Mouse (Mus musculus): ENCODE measurements around the gene Slc7a14. TPM values are rescaled to one million over a fixed set of nuclear protein-coding genes. Genes with fewer than 3 reads are reported as not detected.

Slc7a14 gene
- polyA plus RNA-seq, 1 experiment from 2014 or later = 0.43 TPM

DNA sequence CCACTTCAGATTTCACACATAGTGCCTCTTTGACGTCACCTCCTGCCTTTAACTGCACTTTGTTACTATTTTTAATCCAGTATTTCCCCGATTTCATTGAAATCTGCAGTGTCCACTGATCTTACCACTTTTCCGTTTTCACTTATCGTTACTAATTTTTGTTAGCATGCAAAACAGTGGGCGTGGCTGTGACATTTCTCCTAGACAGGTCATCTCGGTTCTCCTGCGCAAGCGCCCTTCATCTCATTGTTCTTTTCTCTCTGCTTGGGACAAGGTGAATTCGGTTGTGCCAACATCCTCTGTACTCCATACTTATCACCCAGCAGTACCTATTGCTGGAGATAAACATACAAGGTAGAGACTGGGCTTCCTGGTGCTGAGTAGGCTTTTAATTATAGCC is 56.3 kb downstream of the Slc7a14 start:
- no peak for DNase-seq (ENCODE audit: low spot score)
- no peaks in the 10 kb centered on the region for H3K9me3 ChIP-seq
- WGBS = 78% methylated on average over 9 of the region's 9 CpGs
- no peak overlapping the region for H3K4me3 ChIP-seq
- peaks cover 4% of the 10 kb centered on the region; the same call in 1 of the 2 replicates for H3K27me3 ChIP-seq (ENCODE audit: insufficient read depth, poor library complexity, severe bottlenecking)
- no peak overlapping the region for H3K27ac ChIP-seq
- H3K36me3 ChIP-seq = no peaks in the 10 kb centered on the region
- H3K4me1 ChIP-seq = no peaks in the 10 kb centered on the region

DNA sequence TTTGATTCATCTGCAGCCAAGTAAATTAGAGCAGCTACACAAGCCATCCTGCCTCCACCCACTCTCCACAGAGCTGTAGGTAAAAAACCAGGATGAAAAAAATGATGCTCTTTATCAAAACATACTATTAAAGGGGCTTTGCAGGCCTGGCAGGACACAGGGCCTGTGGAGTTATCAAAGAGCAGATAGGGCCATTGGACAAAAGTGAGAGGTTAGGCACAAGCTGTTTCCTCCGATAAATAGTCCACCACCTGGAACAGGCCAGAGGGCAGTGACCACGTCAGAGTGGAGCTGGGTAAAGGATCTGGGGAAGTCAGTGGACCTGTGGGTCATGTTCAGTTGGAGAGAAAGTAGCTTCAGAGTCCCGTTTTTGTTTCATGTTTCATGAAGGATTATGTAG is 57.6 kb downstream of the Slc7a14 start:
- WGBS = 57% methylated on average over 3 of the region's 3 CpGs
- Histone ChIP-seq H3K36me3 (no peaks in the 10 kb centered on the region), H3K27me3 (ENCODE audit: insufficient read depth, poor library complexity, severe bottlenecking) (peaks cover 15% of the 10 kb centered on the region), H3K4me1 (no peaks in the 10 kb centered on the region), H3K27ac (no peak overlapping the region), H3K9me3 (no peaks in the 10 kb centered on the region), H3K4me3 (no peak overlapping the region)
- no peak for DNase-seq (ENCODE audit: low spot score)

DNA sequence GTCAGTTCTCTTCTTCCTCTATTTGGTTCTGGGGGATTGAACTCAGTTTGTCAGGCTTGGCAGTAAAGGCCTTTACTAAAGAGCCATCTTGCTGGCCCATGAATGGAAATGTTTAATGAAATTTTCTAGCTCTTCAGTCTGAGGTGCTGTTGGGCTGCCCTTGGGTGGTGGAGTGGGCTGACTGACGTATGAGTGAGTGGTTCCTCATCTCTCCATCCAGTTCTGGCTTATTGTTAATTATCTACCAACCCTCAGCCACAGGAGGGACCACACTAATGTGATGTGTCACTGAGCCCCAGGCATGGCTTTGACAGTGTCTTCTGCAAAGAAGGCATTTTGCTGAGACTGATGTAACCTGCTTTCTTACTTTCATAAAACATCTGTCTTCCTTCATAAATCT is 66.7 kb downstream of the Slc7a14 start:
- no peak for DNase-seq (ENCODE audit: low spot score)
- Histone ChIP-seq H3K9me3 (no peaks in the 10 kb centered on the region), H3K4me3 (no peak overlapping the region), H3K4me1 (peaks cover 9% of the 10 kb centered on the region; the same call in 1 of the 2 replicates), H3K27ac (no peak overlapping the region), H3K36me3 (no peaks in the 10 kb centered on the region), H3K27me3 (ENCODE audit: insufficient read depth, poor library complexity, severe bottlenecking) (peaks cover 26% of the 10 kb centered on the region; the same call in 1 of the 2 replicates)
- 77% methylated on average over 1 of the region's 1 CpGs for WGBS

DNA sequence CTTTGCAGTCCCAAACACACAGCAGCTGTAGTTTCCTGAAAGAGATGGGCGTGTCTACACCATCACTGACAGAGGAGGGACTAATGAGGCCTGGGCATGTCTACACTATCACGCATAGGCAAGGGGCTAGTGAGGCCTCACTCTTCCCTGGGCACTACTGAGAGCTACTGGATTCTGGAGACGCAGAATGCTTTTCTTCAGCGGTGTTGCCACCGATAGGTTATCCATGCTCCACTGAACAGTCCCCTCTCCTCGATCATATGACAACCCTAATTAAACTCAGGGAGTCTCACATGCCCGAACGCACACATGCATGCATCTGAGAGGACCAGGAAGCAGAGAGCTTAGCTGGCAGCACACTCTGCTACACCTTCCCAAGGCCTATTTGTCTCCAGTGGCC is 69.3 kb downstream of the Slc7a14 start:
- Histone ChIP-seq H3K4me1 (peaks cover 9% of the 10 kb centered on the region; the same call in 1 of the 2 replicates), H3K9me3 (no peaks in the 10 kb centered on the region), H3K27me3 (ENCODE audit: insufficient read depth, poor library complexity, severe bottlenecking) (peaks cover 32% of the 10 kb centered on the region; the same call in 1 of the 2 replicates), H3K4me3 (no peak overlapping the region), H3K27ac (no peak overlapping the region), H3K36me3 (no peaks in the 10 kb centered on the region)
- WGBS = 86% methylated on average over 8 of the region's 8 CpGs
- DNase-seq (ENCODE audit: low spot score) = no peak

DNA sequence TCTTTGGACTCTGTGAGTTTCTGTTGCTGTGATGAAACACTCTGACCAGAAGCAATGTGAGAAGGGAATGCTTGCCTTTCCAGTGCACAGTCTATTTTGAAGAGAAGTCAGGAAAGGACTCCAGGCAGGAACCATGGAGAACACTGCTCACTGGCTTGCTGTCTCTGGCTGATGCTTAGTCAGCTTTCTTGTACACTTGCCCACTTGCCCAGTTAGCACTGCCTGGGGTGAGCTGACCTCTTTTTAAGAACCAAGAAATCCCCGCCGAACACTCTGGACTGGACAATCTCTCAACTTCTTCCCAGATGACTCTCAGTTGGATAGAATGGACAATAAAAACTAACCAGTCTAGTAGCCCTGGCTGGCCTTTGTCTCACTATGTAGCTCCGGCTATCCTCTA is 70.5 kb downstream of the Slc7a14 start:
- no peaks in the 10 kb centered on the region for H3K9me3 ChIP-seq
- no peak overlapping the region for H3K27ac ChIP-seq
- peaks cover 32% of the 10 kb centered on the region; the same call in 1 of the 2 replicates for H3K27me3 ChIP-seq (ENCODE audit: insufficient read depth, poor library complexity, severe bottlenecking)
- WGBS = 88% methylated on average over 3 of the region's 3 CpGs
- H3K4me1 ChIP-seq = no peaks in the 10 kb centered on the region
- DNase-seq (ENCODE audit: low spot score) = no peak
- no peak overlapping the region for H3K4me3 ChIP-seq
- H3K36me3 ChIP-seq = no peaks in the 10 kb centered on the region

DNA sequence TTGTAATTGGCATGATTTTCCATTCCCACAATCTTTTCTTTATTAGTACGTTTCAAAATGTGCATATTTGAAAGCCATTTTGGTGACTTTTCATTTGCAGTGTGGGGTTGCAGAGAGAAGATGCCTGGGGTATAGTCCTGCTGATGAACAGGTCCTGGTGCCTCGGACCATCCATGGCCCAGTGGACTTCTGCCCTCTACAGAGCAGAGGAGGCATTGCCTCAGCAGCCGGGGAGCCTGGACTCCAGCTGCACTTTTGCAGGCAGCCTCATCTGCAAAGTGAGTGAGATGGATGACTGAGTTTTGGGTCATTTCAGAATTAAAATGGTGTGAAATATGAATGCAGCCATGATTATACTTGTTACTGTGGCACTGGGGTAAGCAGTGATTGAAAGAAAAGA is 72.2 kb downstream of the Slc7a14 start:
- Histone ChIP-seq H3K4me3 (no peak overlapping the region), H3K27me3 (ENCODE audit: insufficient read depth, poor library complexity, severe bottlenecking) (peaks cover 32% of the 10 kb centered on the region; the same call in 1 of the 2 replicates), H3K36me3 (no peaks in the 10 kb centered on the region), H3K27ac (no peak overlapping the region), H3K9me3 (no peaks in the 10 kb centered on the region), H3K4me1 (no peaks in the 10 kb centered on the region)
- no peak for DNase-seq (ENCODE audit: low spot score)
- WGBS = 43% methylated on average over 3 of the region's 3 CpGs

DNA sequence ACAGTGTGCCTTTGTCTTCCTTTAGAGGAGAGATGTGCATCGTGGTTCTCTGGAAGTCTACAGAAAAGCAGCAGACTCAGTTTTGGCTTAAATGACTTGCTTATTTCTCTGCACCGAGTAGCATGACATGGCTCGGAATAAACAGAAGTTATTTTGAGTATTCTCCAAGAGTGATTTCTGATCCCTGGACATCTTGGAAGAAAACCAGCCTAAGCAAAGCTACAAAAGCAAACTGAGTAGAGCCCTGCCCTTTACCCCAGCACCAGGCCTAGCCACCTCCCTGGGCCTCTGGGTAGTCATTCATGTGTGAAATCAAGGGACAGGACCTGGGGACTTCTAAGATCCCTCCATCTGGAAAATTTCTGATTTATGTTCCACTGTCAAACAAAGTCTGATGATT is 74.0 kb downstream of the Slc7a14 start:
- H3K27me3 ChIP-seq (ENCODE audit: insufficient read depth, poor library complexity, severe bottlenecking) = peaks cover 35% of the 10 kb centered on the region; the same call in 1 of the 2 replicates
- no peak overlapping the region for H3K27ac ChIP-seq
- DNase-seq (ENCODE audit: low spot score) = no peak
- H3K36me3 ChIP-seq = no peaks in the 10 kb centered on the region
- H3K4me3 ChIP-seq = no peak overlapping the region
- H3K9me3 ChIP-seq = no peaks in the 10 kb centered on the region
- no peaks in the 10 kb centered on the region for H3K4me1 ChIP-seq
- WGBS = 79% methylated on average over 3 of the region's 3 CpGs

DNA sequence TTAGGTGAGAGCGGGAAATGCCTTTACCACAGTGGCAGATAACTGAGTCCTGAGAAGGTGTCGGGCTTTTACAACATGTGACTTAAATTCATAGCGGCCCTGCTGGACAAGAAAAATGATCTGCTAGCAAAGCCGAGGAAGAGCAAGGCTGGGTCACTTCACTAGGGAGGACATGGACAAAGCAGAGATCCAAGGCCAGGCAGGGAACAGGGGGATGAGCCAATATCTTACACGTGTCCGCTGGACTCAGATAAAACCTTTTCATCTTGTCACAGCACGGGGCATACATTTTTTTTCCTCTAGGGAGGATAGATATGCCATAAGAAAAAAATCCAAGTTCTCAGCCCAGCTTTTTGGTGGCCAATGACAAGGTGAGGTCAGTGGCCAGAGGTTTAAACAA is 75.8 kb downstream of the Slc7a14 start:
- Histone ChIP-seq H3K27me3 (ENCODE audit: insufficient read depth, poor library complexity, severe bottlenecking) (peaks cover 42% of the 10 kb centered on the region), H3K27ac (no peak overlapping the region), H3K36me3 (no peaks in the 10 kb centered on the region), H3K9me3 (no peaks in the 10 kb centered on the region), H3K4me3 (no peak overlapping the region), H3K4me1 (no peaks in the 10 kb centered on the region)
- DNase-seq (ENCODE audit: low spot score) = no peak
- WGBS = 68% methylated on average over 7 of the region's 7 CpGs

DNA sequence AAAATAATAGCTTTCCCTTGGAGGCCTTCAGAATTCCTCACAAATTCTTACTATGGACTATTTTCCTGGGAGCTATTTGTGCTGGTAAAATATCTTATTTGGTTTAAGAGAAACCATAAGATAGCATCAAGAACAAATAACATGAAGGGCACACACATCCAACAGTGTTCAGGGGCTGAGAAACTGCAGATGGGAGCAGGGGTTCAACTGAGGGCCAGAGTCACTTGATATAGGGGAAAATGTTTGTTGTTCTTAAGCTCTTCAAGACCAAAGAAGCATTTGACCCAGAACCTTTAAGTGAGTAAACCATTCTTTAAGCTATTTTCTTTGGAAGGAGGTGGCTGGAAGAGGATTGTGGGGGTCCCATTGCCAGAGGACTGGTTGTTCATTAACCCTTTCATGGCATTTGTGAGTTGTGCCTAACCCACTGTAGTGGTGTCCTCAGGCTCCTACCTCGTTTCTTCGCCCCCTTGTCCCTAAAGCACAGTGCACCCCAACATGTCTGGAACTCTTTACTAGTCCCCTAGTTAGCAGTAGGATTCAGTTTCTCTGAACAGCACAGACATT is 76.3 kb downstream of the Slc7a14 start:
- no peaks in the 10 kb centered on the region for H3K4me1 ChIP-seq
- no peaks in the 10 kb centered on the region for H3K36me3 ChIP-seq
- peaks cover 39% of the 10 kb centered on the region for H3K27me3 ChIP-seq (ENCODE audit: insufficient read depth, poor library complexity, severe bottlenecking)
- no peak for DNase-seq (ENCODE audit: low spot score)
- H3K27ac ChIP-seq = no peak overlapping the region
- H3K4me3 ChIP-seq = no peak overlapping the region
- no peaks in the 10 kb centered on the region for H3K9me3 ChIP-seq
- 70% methylated on average over 2 of the region's 2 CpGs for WGBS

DNA sequence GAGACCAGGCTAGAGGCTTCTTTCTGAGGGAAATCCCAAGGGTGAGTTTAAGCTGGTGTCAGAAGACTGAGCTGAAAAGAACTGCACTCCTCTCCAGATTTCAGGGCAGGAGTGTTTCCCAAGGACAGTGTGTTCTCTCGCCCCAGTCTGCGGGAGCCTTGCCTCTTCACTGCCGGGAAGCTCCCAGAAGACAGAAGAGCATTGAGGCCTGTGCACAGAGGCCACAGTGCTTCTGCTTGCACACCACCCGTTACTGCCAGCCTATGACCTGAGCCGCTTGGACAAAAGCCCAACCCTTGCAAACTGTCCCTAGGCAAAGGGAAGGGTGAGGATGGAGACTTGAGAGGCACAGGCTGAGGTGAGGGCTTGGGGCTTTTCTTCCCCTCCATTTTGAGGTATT is 80.9 kb downstream of the Slc7a14 start:
- H3K4me3 ChIP-seq = no peak overlapping the region
- DNase-seq (ENCODE audit: low spot score) = no peak
- H3K4me1 ChIP-seq = no peaks in the 10 kb centered on the region
- H3K27me3 ChIP-seq (ENCODE audit: insufficient read depth, poor library complexity, severe bottlenecking) = peaks cover 40% of the 10 kb centered on the region
- H3K9me3 ChIP-seq = no peaks in the 10 kb centered on the region
- WGBS = 69% methylated on average over 5 of the region's 5 CpGs
- H3K27ac ChIP-seq = no peak overlapping the region
- no peaks in the 10 kb centered on the region for H3K36me3 ChIP-seq

DNA sequence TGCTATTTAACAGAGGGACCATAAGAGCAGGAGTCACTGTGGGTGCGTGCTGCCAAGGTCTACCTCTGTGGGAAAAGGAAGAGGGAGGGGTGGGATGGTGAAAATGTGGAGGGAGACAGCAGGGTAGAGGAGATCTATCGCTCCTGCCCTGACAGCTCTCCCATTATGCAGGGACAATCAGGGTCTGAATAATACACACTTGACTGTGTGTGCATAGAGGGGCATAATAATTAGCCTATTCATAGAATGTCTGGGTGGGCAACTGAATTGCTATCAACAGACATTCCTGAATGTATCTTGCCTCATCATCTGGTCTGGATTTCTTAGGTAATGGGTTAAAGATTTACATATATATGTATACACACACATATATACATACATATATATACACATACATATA is 81.7 kb downstream of the Slc7a14 start:
- WGBS = 68% methylated on average over 2 of the region's 2 CpGs
- H3K36me3 ChIP-seq = no peaks in the 10 kb centered on the region

DNA sequence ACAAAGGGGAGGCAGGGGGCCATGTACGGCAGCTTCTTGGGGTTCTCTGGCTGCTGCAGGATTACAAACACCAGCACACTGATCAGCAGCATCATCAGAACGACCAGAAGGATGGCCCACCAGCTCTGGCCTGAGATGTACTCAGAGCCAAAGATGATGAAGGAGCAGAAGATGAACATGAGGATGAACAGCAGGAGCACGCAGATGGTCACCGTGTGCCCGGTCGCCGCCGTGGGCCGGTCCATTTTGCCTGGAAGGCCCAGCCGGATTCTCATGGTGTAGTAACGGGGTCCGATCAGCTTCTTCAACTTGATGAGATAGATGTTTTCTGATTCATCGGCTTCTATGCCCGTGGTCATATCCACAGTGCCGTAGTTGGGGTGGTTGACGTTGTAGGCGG is 86.6 kb downstream of the Slc7a14 start:
- peaks cover 5% of the 10 kb centered on the region; the same call in 1 of the 2 replicates for H3K4me1 ChIP-seq
- peaks cover 34% of the 10 kb centered on the region; the same call in 1 of the 2 replicates for H3K27me3 ChIP-seq (ENCODE audit: insufficient read depth, poor library complexity, severe bottlenecking)
- no peaks in the 10 kb centered on the region for H3K9me3 ChIP-seq
- no peak overlapping the region for H3K4me3 ChIP-seq
- no peak for DNase-seq (ENCODE audit: low spot score)
- H3K27ac ChIP-seq = no peak overlapping the region
- no peaks in the 10 kb centered on the region for H3K36me3 ChIP-seq
- WGBS = 94% methylated on average over 17 of the region's 17 CpGs

More for the DNA sequence above, 81.7 kb downstream of the Slc7a14 start:
- H3K4me1 ChIP-seq = no peaks in the 10 kb centered on the region
- H3K4me3 ChIP-seq = no peak overlapping the region
- no peak for DNase-seq (ENCODE audit: low spot score)
- no peaks in the 10 kb centered on the region for H3K9me3 ChIP-seq
- H3K27me3 ChIP-seq (ENCODE audit: insufficient read depth, poor library complexity, severe bottlenecking) = peaks cover 44% of the 10 kb centered on the region
- no peak overlapping the region for H3K27ac ChIP-seq

DNA sequence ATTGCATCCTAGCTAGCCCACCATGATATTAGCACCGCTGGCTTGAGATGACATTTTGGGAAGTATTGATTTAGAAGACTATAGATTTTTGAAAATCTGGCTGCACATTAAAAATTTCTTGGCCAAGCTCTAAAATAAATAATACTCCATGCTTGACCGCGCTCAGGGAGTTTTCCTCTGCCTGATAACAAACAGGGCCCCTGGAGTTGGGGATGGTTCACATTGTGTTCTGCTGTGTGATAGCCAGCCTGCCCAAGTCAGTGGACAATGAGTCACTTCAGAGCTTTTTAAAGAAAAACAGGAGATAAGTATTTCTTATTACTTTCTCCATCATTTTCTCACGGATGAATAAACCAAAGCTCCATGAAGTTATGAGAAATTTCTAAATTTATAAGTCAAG is 90.1 kb downstream of the Slc7a14 start:
- H3K27ac ChIP-seq = no peak overlapping the region
- 63% methylated on average over 4 of the region's 4 CpGs for WGBS

DNA sequence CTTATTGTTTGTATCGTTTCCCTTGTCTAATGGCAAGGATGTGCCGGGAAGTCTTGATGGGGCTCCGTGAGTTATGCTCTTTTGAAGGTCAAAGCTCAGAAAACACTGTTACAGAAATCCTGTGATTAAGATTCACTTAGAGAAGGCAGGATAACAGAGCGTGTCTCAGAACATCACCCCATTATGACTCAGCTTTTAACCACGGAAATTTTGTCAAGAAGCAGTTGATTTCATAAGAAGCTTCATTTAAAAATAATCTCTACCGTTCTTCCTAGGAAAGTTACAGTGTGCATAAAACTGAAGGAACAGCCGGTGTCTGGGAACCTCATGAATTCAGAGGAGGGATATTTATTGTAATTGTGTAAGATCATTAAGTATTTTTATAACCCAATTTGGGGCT is 90.7 kb downstream of the Slc7a14 start:
- H3K9me3 ChIP-seq = no peaks in the 10 kb centered on the region
- peaks cover 5% of the 10 kb centered on the region; the same call in 1 of the 2 replicates for H3K4me1 ChIP-seq
- H3K4me3 ChIP-seq = no peak overlapping the region
- no peak for DNase-seq (ENCODE audit: low spot score)
- no peak overlapping the region for H3K27ac ChIP-seq
- peaks cover 33% of the 10 kb centered on the region; the same call in 1 of the 2 replicates for H3K27me3 ChIP-seq (ENCODE audit: insufficient read depth, poor library complexity, severe bottlenecking)
- H3K36me3 ChIP-seq = no peaks in the 10 kb centered on the region
- 88% methylated on average over 7 of the region's 7 CpGs for WGBS

More for the DNA sequence above, 90.1 kb downstream of the Slc7a14 start:
- no peak overlapping the region for H3K4me3 ChIP-seq
- peaks cover 5% of the 10 kb centered on the region; the same call in 1 of the 2 replicates for H3K4me1 ChIP-seq
- DNase-seq (ENCODE audit: low spot score) = no peak
- H3K27me3 ChIP-seq (ENCODE audit: insufficient read depth, poor library complexity, severe bottlenecking) = peaks cover 33% of the 10 kb centered on the region; the same call in 1 of the 2 replicates
- no peaks in the 10 kb centered on the region for H3K36me3 ChIP-seq
- no peaks in the 10 kb centered on the region for H3K9me3 ChIP-seq

Data from heart, embryonic 10.5 days (tissue).